Mouse (Mus musculus) cortical plate, adult 2 months (tissue): ENCODE measurements around the gene Prss53.

Experiments
- CTCF ChIP-seq: fragments of 200-500 bp; IDR thresholded peaks from 2 replicates; pipeline ENCODE4 v1.5.1; 2011; ENCODE audit warnings: mild to moderate bottlenecking, control low read depth, low read length; ENCODE audit not compliant: insufficient read depth; ENCODE audit errors: extremely low read depth
- POLR2A ChIP-seq: fragments of 200-500 bp; IDR thresholded peaks from 2 replicates; pipeline ENCODE4 v1.6.1; 2011; ENCODE audit warnings: mild to moderate bottlenecking, low read length, control low read depth; ENCODE audit not compliant: insufficient read depth; ENCODE audit errors: extremely low read depth

DNA sequence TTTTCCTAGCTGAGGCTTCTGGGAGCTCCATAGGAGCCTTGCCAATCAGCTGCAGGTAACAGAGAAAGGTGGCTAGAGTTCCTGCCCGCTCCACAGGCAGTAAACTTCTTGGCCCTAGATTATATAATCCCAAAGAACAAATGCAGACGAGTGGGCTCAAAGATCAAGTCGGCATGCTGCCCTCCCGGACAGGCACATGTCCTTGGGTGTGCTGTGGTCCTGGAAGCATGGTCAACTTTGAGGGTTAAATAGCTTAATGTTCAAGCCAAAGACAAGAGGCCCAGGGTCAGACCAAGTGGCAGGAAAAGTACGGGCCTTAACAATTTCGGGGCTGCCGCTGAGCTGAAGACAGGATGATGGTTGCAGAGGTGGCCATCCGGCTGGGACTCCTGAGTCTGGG, 35.3 kb upstream of the Prss53 start:
- TF ChIP-seq POLR2A (no peak), CTCF (no peak)
